Mouse (Mus musculus) cerebellum, postnatal 10 days (tissue): Measurements from ENCODE around the gene Ms4a14.
A peak's percentile ranks its signal among the peaks of the same experiment; 100 is the strongest.
"Not testable (repeated sequence)": the region's sequence is repeated elsewhere in the genome, so short reads cannot be mapped to it uniquely, and the experiment has no call there.

Experiments
- DNase-seq, 2 experiments: peaks; one replicate each; pipeline ENCODE4 v3.0.0; 2021; ENCODE audit warnings: mixed read lengths in 2 of 2

The Ms4a14 gene

GRCm38 (mm10) chr19:11314354-11314753, at the start of gene Ms4a14:
Ms4a14 (minus strand) TSS chr19:11314454.
- no peak for DNase-seq

GRCm38 (mm10) chr19:11362002-11362401, 47.7 kb upstream of the Ms4a14 start:
- DNase-seq = no peak

- DNase-seq = peak in 1 of 2 experiments; percentile 12
These were observed 45.9 kb upstream of the Ms4a14 start for GRCm38 (mm10) chr19:11360106-11360505.

GRCm38 (mm10) chr19:11355730-11356129, 41.5 kb upstream of the Ms4a14 start:
- no peak for DNase-seq

- peak; percentile 5 to 25 for DNase-seq
These were observed 37.6 kb upstream of the Ms4a14 start for GRCm38 (mm10) chr19:11351878-11352277.

- peak; percentile 5 to 6 for DNase-seq
These were observed 35.6 kb upstream of the Ms4a14 start for GRCm38 (mm10) chr19:11349698-11350481.

- DNase-seq = no peak
These were observed 29.7 kb upstream of the Ms4a14 start for GRCm38 (mm10) chr19:11343992-11344391.

- DNase-seq = no peak
These were observed 28.9 kb upstream of the Ms4a14 start for GRCm38 (mm10) chr19:11343147-11343546.

- no peak for DNase-seq
These were observed 21.7 kb upstream of the Ms4a14 start, which contains the start of gene Ms4a7 for GRCm38 (mm10) chr19:11335932-11336331. Ms4a7 (minus strand) TSS chr19:11336146.

GRCm38 (mm10) chr19:11321123-11321522, 6.9 kb upstream of the Ms4a14 start:
- DNase-seq = no peak

GRCm38 (mm10) chr19:11316786-11317185, 2.5 kb upstream of the Ms4a14 start:
- DNase-seq = no peak

GRCm38 (mm10) chr19:11308888-11309287, 5.4 kb downstream of the Ms4a14 start:
- no peak for DNase-seq

- DNase-seq = not testable (repeated sequence)
These were observed 14.7 kb downstream of the Ms4a14 start for GRCm38 (mm10) chr19:11299529-11299928.

GRCm38 (mm10) chr19:11298939-11299338, 15.3 kb downstream of the Ms4a14 start:
- DNase-seq = no peak

- not testable (repeated sequence) for DNase-seq
These were observed 20.6 kb downstream of the Ms4a14 start for GRCm38 (mm10) chr19:11293616-11294015.

GRCm38 (mm10) chr19:11292990-11293389, 21.3 kb downstream of the Ms4a14 start:
- no peak for DNase-seq

GRCm38 (mm10) chr19:11283773-11284172, 30.5 kb downstream of the Ms4a14 start, which contains the start of gene Ms4a5:
Ms4a5 (minus strand) TSS chr19:11283873.
- DNase-seq = no peak

- DNase-seq = no peak
These were observed 34.0 kb downstream of the Ms4a14 start for GRCm38 (mm10) chr19:11280223-11280622.

- no peak for DNase-seq
These were observed 37.8 kb downstream of the Ms4a14 start for GRCm38 (mm10) chr19:11276431-11276830.

- no peak for DNase-seq
These were observed 47.3 kb downstream of the Ms4a14 start for GRCm38 (mm10) chr19:11266956-11267355.

- no peak for DNase-seq
These were observed 48.0 kb downstream of the Ms4a14 start, which contains the start of gene Ms4a1 for GRCm38 (mm10) chr19:11266052-11266845. Ms4a1 (minus strand) TSS chr19:11266241.

GRCm38 (mm10) chr19:11264602-11265185, 49.6 kb downstream of the Ms4a14 start:
- no peak for DNase-seq

- no peak for DNase-seq
These were observed 50.7 kb downstream of the Ms4a14 start for GRCm38 (mm10) chr19:11263549-11263948.
